Mouse (Mus musculus) adrenal gland, adult (tissue): Measurements from ENCODE around the gene Sbf2.
"Not testable (repeated sequence)": the region's sequence is repeated elsewhere in the genome, so short reads cannot be mapped to it uniquely, and the experiment has no call there.

ENCODE experiments used
- DNase-seq, 2 experiments: peaks; one replicate each; pipeline ENCODE4 v3.0.0; 2022 to 2023; ENCODE audit warnings: low spot score in 1 of 2; ENCODE audit not compliant: inconsistent age in 2 of 2

Sbf2 gene

DNA sequence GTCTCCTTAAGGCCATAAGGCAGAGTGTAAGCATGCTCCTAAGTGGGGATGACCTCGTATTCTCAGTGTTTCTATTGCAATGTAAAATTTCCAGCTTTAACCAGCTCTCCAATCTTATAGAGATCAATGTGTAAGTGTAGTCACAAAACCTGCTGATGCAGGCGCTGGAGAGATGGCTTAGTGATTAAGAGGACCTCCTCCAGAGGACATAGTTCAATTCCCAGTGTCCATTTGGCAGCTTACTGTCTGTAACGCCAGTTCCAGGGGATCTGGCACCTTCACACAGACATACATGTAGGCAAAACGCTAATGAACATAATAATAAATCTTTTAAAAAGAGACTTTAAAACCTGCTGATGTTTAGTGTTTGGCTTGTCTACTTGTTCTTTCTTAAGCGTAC is 200.4 kb downstream of the Sbf2 start:
- no peak for DNase-seq

DNA sequence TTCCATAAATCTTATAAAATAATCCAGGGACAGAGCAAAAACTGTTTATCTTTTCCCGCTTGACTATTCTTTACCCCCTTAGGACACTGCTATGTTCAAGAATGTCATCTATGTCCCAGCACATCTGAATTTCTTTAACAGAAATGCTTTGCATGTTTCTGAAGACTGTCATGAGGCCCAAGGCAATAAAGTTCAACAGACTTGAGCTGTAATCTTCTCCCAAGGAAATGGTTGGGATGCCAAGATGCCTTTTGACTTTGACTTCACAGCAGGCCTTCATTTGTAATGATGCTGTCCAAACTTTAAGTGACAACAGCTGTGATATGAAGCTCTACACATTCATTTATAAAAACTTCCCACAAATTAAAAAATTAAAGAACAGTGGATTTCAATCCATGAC is 212.6 kb downstream of the Sbf2 start:
- no peak for DNase-seq

DNA sequence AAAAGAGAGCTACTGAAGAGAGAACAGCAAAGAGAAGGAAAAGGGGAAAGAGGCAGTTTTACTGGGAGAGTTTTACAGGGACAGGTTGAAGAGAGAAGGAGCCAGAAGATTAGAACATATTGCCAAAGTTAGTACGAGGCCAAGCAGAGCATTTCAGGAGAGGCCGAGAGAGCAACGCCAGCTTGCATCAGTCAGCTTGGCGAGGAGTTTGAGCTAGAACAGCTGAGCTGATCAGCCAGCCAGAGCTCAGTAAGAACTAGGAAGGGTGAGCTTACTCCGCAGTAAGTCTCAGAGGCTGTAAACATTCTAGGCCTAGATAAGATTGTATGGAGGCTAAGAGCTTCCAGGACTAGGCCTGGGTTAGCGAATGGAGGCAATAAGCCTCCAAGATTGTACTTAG is 222.1 kb downstream of the Sbf2 start:
- DNase-seq = no peak

DNA sequence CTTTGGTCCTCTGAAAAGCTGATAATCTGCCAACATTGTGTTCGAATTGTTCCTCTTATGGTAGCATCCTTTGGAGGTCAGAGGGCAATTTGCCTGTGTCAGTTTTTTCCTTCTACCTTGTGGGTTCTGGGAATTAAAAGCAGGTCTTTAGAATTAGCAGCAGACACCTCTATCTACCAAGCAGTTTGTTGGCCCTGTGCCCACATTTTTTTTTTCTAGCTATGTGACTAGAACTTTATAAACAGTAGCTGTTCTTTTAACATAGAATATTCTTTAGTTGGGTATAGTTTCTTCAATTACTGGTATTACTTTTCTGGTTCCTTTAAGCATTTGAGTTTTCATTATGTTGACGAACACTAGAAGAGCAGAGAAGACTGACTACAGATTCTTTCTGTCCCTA is 223.1 kb downstream of the Sbf2 start:
- no peak for DNase-seq

DNA sequence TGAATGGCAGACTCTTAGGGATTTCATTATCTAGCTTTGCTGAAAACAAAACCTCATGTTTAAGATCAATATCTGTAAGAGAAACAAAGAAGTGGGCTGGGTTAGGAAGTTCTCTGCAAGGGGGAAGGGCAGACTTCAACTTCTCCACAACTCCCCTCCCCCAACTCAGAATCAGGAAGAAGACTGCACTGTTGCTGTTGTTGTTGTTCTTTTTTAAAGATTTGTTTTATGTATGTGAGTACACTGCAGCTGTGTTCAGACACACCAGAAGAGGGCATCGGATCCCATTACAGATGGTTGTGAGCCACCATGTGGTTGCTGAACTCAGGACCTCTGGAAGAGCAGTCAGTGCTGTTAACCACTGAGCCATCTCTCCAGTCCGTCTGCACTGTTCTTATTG is 225.8 kb downstream of the Sbf2 start:
- DNase-seq = not testable (repeated sequence)

DNA sequence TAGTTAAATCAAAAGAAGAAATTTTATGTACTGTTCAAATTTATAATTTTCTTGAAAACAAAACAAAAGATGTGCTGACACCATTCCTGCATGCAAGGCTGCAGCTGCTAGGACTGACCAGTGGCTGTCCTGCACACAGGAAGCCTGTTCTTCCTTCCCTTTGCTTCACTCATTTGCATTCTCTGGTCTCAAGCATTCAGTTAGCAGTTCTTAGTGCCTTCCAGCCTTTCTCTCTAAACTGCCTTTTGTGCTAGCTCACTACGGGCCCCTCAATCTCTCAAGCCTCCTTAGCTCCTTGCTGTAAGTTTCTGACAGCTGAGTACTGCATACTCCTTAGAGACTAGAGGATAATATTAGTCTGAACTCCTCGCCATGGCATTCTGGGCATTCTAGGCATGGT is 227.2 kb downstream of the Sbf2 start:
- no peak for DNase-seq

DNA sequence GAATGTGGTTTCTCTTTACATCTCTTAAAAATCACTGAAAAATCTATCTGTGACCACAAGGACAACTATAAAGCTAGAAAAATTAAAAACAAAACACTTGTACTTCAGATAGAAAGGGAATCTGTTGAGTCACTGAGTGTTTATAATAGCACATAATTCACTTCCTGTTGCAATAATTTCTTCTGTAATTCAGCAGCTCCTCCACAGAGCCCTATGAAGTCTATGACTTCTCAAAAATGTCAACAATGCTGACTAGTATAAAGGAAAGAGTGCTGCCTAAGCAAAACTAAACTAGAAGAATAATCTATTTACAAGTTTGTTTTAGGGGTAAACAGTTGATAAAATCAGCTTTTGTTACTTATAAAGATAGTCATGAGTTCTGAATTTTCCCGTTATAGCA is 229.2 kb downstream of the Sbf2 start:
- no peak for DNase-seq

DNA sequence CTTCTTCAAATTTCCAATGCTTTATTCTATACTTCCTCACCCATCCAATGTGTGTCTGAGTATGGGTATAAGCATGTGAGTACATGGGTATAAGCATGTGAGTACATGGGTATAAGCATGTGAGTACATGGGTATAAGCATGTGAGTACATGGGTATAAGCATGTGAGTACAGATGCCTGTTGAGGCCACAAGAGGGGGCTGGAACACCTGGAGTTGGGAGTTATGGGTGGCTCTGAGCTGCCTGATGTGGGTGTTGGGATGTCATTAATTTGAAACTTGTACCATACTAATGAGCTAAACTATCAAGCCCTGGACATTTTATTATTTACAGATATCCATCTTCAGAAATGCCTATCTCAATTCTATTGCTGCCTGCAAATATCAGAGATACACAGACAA is 230.4 kb downstream of the Sbf2 start:
- DNase-seq = no peak

DNA sequence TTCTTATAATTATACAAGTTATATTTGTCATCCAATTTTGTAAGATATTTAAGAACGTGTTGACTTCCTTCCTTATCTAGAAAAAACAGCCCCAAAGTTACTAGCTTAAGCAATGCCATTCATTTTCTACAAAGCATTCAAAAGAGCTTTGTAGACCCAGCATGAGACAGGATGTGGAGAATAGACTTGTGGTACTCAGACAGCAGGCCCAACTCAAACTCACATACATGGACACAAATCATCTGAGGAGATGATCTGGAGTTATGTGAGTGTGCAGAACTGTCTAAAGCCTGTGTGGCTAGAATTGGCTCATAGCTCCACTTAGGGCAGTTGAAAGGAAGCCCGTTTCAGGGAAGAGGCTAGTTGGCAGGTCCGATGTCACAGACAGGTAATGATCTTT is 233.1 kb downstream of the Sbf2 start:
- no peak for DNase-seq

DNA sequence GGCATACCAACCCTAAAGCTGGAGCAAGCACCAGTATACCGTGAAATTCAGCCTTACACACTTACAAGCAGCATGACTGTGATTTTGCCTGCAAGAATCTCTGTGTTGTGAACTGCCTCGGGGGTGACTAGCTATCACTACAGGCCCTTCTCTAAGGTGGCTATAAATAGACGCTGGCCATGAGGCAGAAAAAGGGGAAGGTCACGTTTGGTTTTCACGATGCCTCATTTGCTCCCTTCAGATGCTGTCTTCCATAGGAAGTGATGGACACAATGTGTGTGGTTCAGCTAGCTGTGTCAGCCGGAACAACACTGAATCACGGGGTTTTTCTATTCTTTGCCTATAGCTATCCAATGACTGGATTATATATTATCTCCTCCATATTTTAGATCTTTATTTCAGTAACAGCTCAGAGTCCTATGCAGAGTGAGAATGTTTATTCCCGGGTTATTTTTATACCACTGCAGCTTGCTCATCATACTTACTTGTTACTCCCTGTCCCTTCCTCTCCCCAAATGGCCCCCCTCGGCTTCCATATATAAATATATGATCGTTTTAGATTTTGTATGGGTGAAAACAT is 235.3 kb downstream of the Sbf2 start:
- DNase-seq = peak; percentile 25 to 71

DNA sequence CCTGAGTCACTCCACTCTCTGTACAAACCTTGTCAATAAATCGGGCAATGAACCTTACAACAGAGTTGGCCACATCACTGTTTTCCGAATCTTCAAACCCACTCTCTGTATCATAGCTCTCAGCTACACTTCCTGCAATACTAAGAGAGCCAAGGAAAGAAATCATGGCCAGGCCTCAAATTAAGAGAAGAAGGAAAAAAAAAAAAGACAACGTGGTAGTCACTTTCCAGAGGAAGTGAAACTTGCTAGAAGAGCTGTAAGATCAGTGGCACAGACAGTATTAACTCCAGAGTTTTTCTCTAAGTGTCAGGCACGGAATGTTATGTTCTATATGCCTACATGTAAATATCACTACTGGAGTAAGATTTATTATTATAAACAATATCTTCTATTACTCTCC is 242.2 kb downstream of the Sbf2 start:
- no peak for DNase-seq

DNA sequence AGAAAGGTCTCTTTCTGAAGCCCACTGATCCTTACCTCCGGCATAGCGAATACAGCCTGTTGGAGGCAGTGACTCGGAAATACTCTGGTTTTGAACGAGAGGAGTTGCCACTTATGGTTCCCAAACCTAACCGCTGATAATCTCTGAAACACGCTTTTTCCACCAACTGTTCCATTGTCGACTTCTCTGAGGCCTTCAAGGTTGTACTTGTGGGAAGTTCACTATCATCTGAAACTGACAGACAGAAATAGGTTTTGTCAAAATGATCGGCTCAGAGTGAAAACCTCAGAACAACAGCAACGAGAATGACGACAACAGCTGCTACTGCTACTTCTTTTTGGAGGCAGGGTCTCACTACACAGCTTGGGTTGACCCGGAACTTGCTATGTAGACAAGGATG is 252.7 kb downstream of the Sbf2 start:
- no peak for DNase-seq

DNA sequence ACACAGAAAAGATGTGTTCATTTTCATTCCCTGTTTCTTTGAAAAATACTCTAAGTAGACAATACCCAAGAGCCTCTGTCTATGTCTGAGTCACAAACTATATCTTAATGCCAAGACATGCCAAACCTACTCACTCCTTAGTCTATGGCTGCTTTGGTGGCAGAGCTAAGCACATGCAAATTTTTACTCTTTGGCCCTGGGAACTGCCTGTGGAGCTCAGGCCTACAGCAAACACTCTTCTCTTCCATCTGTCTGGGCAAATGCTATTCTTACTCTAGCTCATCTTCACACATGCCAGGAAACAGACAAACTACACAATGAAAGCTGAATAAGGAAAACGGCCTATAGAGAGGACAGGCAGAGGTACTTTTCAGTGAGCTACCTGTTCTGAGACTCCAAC is 253.2 kb downstream of the Sbf2 start:
- DNase-seq = no peak

DNA sequence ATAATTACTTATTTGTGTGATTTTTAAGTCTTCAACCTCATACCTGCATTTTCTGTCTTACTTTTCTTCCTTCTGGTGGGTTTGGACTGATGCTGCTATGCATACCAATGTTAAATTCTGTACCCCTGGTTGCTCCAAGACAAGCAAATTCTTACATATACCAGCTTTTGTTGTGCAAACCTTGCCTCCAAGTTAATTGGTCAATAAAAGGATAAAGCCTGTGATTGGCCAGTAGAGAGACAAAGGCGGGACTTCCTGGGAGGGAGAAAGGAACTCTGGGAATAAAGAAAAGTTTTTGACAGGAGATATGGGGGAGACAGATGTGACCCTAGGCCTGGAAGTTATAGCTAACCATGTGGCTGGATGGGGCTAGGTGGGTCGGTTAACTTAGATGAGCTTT is 255.3 kb downstream of the Sbf2 start:
- no peak for DNase-seq

DNA sequence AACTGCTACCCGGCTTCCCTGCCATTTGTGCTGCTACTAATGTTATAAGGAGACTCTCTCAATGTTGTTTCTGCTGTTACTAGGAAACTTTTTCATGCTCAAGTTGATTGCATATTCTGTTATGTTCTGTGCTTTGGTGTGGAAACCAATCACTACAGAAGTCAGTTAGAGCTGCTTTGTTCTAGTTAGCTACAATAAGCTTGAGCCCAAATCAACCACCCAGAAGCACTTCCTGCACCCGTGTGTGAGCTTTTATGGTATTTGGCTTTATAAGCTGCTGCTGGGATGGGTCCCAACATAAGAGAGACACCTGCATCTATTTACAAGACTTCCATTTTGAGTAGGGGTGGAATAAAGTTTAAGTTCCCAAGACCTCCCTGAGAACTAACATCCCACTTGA is 260.8 kb downstream of the Sbf2 start:
- DNase-seq = no peak

DNA sequence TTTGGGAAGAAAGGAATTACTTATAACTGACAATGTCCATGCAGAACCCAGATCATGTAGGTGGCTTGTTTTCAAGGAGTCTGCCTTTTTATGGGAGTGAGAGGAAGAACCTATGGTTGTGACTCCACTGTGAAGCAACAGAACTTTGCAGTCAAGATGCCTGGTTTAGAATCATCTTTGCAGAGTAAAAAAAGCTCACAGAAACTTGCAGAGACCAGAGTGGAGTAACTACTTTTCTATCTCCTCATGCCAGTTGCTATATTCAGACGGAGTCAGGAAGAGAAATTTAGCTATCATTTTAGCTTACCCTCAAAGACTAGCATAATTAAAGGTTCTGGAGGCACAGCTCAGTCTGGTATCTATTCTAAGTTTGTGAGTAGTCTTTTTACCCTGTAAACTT is 267.5 kb downstream of the Sbf2 start:
- no peak for DNase-seq

DNA sequence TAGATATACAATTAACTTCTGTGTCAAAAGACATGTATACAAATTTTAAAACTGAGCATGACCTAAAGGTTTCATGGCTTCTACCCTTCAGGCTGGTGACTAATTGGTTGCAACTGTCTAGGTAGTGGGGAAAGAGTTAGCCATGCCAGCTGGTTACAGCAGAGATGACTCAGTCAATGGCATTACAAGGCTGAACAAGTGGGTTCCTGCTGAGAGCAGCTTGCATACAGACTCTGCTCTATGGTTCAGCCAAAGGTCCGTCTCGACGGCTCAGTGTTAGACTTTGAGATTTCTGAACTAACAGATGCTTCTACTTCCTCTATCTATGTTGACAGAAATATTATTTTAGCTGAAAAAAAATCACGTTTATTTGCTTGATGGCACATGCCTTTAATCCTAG is 277.1 kb downstream of the Sbf2 start:
- peak; percentile 49 to 80 for DNase-seq

DNA sequence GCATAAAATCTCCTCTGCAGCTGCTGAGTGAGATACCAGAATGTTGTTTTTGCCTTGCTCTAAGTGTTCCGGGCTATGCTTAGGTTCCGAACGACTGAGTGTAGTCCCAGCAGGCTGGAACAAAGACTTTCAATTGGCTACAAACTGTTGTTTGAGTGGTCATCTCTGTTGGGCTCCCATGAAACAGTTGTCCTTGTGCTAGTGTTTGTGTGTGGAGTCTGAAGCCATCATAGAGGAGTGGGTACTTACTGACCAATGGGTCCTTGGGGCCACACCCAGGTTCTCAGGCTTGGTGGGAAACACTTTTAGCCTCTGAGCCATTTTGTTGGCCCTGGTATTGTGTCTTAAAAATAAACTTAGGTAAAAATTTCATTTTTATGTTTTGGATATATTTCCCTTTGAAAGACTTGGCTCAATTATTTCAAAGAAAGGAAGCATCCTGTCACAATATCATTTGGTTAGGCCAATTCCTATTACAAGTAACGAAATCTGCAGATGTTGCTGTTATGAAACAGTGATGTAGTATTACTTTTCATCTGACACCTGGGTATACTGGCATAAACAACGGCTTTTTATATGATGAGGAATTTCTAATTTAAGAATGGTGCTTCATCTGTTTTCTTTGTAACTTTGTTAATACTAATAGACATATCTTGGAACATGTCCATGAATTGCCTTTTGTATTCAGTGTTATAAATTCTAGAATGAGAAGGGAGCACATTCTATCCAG is 289.2 kb downstream of the Sbf2 start:
- no peak for DNase-seq

DNA sequence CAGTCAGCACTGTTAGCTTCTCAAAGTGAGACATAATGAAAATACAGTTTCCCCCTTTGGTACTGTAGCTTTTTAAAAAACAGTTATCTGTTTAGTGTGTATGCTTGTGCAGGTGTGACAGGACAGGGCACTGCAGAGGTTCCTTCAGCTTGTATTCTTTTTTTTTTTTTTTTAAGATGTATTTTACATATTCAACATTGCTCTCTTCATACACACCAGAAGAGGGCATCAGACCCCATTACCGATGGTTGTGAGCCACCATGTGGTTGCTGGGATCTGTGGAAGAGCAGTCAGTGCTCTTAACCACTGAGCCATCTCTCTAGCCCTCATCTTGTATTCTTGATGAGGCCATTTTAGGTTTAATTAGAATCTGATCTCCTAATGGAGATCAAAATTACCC is 289.9 kb downstream of the Sbf2 start:
- no peak for DNase-seq

DNA sequence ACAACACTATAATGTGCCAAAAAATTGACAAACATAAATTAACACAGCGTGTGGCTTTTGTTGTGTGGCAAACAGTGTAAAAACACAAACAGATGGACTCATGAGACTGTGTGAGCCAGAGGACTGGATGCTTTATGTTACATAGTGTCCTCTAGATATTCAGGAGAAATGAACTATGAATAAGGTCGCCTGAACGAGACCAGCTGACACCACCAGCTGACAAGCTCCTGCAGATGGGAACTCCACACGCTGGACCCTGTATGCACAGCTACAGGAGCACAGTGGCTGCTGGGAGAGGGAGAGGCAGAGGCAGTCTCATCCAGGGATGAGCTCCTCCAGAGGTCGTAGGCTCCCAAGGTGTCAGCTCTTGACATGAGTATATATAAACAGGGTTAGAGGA is 293.6 kb downstream of the Sbf2 start:
- no peak for DNase-seq

DNA sequence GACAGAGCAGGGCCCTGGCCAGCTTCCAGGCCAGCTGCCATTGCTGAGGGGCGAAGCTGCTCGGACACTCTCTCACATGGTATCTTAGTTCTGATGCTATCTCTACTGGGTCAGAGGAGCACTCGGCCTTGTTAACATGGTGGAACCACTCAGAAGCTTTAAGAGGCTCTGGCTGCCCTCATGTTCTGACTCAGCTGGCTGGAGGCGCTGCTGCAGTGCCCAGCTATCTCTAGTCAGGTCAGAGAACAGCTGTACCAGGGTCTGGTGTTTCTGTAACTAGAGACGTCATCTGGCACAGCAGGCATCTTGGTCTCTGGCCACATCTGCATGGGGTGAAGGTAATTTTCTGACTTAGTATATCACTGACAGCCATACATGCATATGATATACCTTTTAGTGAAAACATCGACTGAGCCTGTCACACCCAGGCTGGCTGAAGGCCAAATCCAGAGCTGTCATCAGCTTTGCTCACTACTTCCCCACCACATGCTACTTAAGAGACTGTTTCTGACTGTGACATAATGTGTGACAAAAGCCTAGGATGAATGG is 295.7 kb downstream of the Sbf2 start:
- DNase-seq = peak; percentile 38 to 60

DNA sequence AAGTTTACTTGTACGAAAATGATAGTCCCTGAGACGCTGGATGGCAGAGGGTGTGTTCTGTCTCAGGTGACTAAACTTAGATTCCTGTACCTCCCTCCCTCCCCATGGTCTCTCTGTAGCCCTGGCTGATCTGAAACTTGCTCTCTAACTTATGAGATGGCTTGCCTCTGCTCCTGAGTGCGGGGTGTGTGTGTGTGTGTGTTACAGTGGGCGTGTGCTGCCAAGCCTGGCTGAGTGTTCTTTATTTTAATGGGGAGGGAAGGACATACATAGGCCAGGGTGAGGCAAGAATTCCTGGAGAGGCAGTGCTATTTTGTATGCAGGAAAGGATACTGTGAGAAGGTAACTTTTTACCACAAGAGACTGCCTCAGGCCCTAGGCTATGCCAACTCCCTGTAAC is 297.3 kb downstream of the Sbf2 start:
- no peak for DNase-seq

DNA sequence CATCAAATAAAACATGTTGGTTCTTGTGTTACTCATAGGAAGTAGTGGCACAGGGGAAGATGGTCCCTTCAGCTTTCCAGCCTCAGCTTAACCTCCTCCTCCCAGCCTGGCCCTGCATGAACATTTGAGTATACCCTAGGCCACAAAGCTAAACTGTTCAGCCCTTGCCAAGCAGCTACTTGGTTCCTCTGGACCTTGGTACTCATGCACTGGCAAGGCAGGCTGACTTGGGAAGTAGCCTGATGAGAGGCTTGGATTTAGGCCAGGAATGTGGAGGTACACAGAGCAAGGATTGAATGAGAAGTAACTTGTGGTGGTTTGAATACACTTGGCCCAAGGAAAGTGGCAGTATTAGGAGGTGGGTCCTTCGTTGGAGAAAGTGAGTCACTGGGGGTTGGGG is 299.4 kb downstream of the Sbf2 start:
- DNase-seq = no peak
